Mouse (Mus musculus): ENCODE data around the gene Cers6. TPM values are rescaled to one million over a fixed set of nuclear protein-coding genes. Genes with fewer than 3 reads are reported as not detected.

Gene Cers6
- polyA plus RNA-seq, 1 experiment: 17.8 TPM

- no peak for DNase-seq (ENCODE audit: low read depth)
These were observed 289.6 kb downstream of the Cers6 start for GRCm38 (mm10) chr2:69150841-69151240.

GRCm38 (mm10) chr2:69155861-69156260, 294.6 kb downstream of the Cers6 start:
- DNase-seq (ENCODE audit: low read depth): no peak

GRCm38 (mm10) chr2:69156283-69156682, 295.0 kb downstream of the Cers6 start:
- DNase-seq (ENCODE audit: low read depth): no peak

- no peak for DNase-seq (ENCODE audit: low read depth)
These were observed 297.7 kb downstream of the Cers6 start for GRCm38 (mm10) chr2:69158907-69159306.

Other genes starting within 250 kb of the Cers6 start
- 0.05 and 0.06 TPM in 2 replicates for gene 4932414N04Rik, start 205.0 kb upstream of the Cers6 start, polyA plus RNA-seq (2012; rRNA removed)

Measured in gonadal fat pad, adult 2 months (tissue).